Mouse (Mus musculus): ENCODE measurements at regions not wholly inside any gene's neighbourhood (a gene's known extent, or its start where the extent isn't known, plus 50 kb on each side); places are given as distances from the start of the nearest gene placed in this dataset.

DNA sequence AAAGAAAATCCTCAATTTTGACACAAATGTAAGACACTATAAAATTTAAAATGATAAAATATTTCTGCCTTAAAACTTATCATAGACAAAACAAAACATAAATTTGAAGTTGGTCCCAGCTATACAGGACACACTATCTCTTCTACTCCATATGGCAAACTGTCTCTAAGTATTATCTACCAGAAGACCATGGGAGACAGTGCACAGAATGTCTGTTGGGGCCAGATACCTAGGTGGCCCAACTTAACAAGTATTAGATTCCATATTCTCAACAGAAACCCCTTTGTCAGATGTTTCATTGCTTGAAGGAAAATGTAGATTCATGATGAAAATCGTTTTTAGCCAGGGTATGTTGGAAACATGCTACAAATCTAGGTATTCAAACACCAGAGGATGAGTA lies 779.1 kb downstream of the Hace1 start:
- no peaks in the 10 kb centered on the region for H3K36me3 ChIP-seq (ENCODE audit: control insufficient read depth, insufficient read depth, low read length)
- TF ChIP-seq POLR2A (IDR thresholded peaks at IDR 0.05; ENCODE audit: control insufficient read depth, extremely low read depth, insufficient read depth, low read length, poor library complexity) (no peak), CTCF (IDR thresholded peaks at IDR 0.05; ENCODE audit: borderline replicate concordance, control insufficient read depth, extremely low read depth, insufficient read depth, low read length, poor library complexity) (no peak)
- no peaks in the 10 kb centered on the region for H3K27me3 ChIP-seq (ENCODE audit: control insufficient read depth, insufficient read depth, low read length)
- H3K4me1 ChIP-seq (replicated peaks; ENCODE audit: control insufficient read depth, insufficient read depth, low read length), result no peaks in the 10 kb centered on the region
- no peak overlapping the region for H3K4me3 ChIP-seq (ENCODE audit: control insufficient read depth, insufficient read depth, low read length)
- DNase-seq, result no peak
- H3K27ac ChIP-seq (ENCODE audit: control insufficient read depth, insufficient read depth, low read length), result no peak overlapping the region
- WGBS, result 64% methylated on average over 1 of the region's 1 CpGs

DNA sequence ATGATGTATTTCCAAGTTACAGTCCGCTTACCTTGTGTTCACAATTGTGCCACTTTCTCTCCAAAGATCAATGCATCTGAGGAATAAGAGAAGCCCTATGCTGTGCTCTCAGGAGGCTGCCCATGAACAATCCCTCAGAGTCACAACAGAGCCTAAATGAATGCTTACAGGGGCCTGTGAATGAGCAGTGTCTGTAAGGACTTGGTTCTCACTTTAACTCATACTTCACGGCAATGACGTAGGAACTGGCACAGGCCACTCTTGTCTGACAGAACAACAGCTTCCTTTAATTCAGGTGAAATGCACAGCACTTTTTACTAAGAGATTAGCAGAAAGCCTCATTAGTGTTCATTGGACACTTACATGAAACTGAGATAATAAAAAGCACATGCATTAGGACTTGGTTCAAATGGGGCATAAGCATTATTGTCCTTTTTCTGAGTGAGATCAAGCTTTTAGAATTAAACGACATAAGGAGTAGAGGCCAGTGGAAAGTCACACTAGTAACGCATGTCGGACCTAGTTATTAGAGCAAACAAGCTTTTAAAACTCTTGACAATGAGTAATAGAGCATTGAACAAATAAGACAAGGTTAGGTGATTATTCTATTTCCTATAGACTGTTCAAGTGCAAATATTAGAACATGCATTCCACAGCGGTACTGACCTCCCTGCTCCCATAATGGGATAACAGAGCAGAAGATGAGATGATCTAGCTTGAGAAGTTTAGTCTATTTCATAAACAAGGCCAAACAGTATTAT lies 796.3 kb downstream of the Hace1 start:
- TF ChIP-seq CTCF (IDR thresholded peaks at IDR 0.05; ENCODE audit: borderline replicate concordance, control insufficient read depth, extremely low read depth, insufficient read depth, low read length, poor library complexity), result no peak
- no peak for TF ChIP-seq POLR2A (IDR thresholded peaks at IDR 0.05; ENCODE audit: control insufficient read depth, extremely low read depth, insufficient read depth, low read length, poor library complexity)
- H3K36me3 ChIP-seq (ENCODE audit: control insufficient read depth, insufficient read depth, low read length), result no peaks in the 10 kb centered on the region
- WGBS, result 89% methylated on average over 7 of the region's 7 CpGs

DNA sequence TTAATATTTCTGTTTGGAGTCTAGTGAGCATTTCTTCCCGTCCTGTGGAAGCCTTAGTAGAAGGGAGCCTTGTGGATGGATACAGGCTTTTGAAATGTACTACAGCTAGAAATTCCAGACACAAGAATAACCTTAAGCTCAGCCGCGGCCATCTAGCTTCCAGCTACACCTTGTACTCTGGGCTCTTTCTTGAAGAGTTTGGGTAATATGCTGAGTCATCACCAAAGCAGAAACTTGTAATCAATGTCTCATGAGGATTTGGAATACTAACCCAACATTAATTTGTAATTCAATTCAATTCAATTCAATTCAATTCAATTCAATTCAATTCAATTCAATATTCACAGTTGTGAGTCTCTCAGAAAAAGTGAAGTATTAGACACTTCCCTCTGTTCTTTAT lies 797.0 kb downstream of the Hace1 start:
- Histone ChIP-seq H3K36me3 (ENCODE audit: control insufficient read depth, insufficient read depth, low read length) (no peaks in the 10 kb centered on the region), H3K4me1 (replicated peaks; ENCODE audit: control insufficient read depth, insufficient read depth, low read length) (no peaks in the 10 kb centered on the region), H3K27ac (ENCODE audit: control insufficient read depth, insufficient read depth, low read length) (no peak overlapping the region), H3K4me3 (ENCODE audit: control insufficient read depth, insufficient read depth, low read length) (no peak overlapping the region), H3K27me3 (ENCODE audit: control insufficient read depth, insufficient read depth, low read length) (no peaks in the 10 kb centered on the region)
- TF ChIP-seq CTCF (IDR thresholded peaks at IDR 0.05; ENCODE audit: borderline replicate concordance, control insufficient read depth, extremely low read depth, insufficient read depth, low read length, poor library complexity) (no peak), POLR2A (IDR thresholded peaks at IDR 0.05; ENCODE audit: control insufficient read depth, extremely low read depth, insufficient read depth, low read length, poor library complexity) (no peak)
- WGBS, result 87% methylated on average over 3 of the region's 3 CpGs
- DNase-seq, result no peak

More for the DNA sequence above, 796.3 kb downstream of the Hace1 start:
- H3K27ac ChIP-seq (ENCODE audit: control insufficient read depth, insufficient read depth, low read length), result no peak overlapping the region
- no peak for DNase-seq
- no peak overlapping the region for H3K4me3 ChIP-seq (ENCODE audit: control insufficient read depth, insufficient read depth, low read length)
- H3K4me1 ChIP-seq (replicated peaks; ENCODE audit: control insufficient read depth, insufficient read depth, low read length), result no peaks in the 10 kb centered on the region
- H3K27me3 ChIP-seq (ENCODE audit: control insufficient read depth, insufficient read depth, low read length), result no peaks in the 10 kb centered on the region

DNA sequence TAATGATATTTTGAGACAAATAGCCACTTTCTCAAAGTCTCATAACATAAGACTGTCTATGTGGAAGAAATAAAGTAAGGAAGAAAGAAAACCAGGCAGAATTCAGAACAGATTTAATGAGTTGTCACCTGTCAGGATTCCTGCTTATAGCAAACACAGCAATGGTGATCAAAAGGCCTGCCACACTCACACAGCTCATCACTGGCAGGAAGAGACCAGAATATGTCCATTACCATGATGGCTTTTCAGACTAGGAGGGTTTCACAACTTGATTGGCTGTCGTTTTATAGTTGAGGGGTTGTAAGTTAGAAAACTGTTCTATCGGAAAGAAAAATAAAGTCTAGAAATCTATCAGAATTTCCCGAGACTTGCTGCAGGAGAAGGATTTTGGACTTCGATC lies 819.5 kb downstream of the Hace1 start:
- DNase-seq, result no peak
- H3K36me3 ChIP-seq (ENCODE audit: control insufficient read depth, insufficient read depth, low read length), result no peaks in the 10 kb centered on the region
- H3K27me3 ChIP-seq (ENCODE audit: control insufficient read depth, insufficient read depth, low read length), result no peaks in the 10 kb centered on the region
- no peak overlapping the region for H3K27ac ChIP-seq (ENCODE audit: control insufficient read depth, insufficient read depth, low read length)
- WGBS, result 91% methylated on average over 4 of the region's 4 CpGs
- no peaks in the 10 kb centered on the region for H3K4me1 ChIP-seq (replicated peaks; ENCODE audit: control insufficient read depth, insufficient read depth, low read length)
- TF ChIP-seq CTCF (IDR thresholded peaks at IDR 0.05; ENCODE audit: borderline replicate concordance, control insufficient read depth, extremely low read depth, insufficient read depth, low read length, poor library complexity) (no peak), POLR2A (IDR thresholded peaks at IDR 0.05; ENCODE audit: control insufficient read depth, extremely low read depth, insufficient read depth, low read length, poor library complexity) (no peak)
- H3K4me3 ChIP-seq (ENCODE audit: control insufficient read depth, insufficient read depth, low read length), result no peak overlapping the region

DNA sequence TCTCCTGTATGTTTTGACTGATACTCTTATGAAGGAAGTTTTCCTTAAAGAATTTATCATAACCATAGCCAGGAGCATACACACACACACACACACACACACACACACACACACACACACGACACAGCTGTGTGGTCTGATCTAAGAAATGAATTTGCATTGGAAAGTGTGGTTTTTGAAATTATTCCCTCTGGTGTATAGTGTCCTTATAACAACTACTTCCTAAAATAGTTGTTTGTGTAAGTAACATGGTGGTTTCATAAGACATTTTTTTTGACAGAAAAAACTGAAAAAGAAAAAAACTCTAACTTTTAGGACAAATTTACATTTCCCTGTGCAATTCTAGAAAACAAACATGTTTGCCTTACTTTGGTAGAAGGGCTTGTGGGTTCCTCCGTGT lies 826.3 kb downstream of the Hace1 start:
- TF ChIP-seq CTCF (IDR thresholded peaks at IDR 0.05; ENCODE audit: borderline replicate concordance, control insufficient read depth, extremely low read depth, insufficient read depth, low read length, poor library complexity) (no peak), POLR2A (IDR thresholded peaks at IDR 0.05; ENCODE audit: control insufficient read depth, extremely low read depth, insufficient read depth, low read length, poor library complexity) (no peak)

More for the DNA sequence above, 826.3 kb downstream of the Hace1 start:
- no peak overlapping the region for H3K4me3 ChIP-seq (ENCODE audit: control insufficient read depth, insufficient read depth, low read length)
- no peaks in the 10 kb centered on the region for H3K4me1 ChIP-seq (replicated peaks; ENCODE audit: control insufficient read depth, insufficient read depth, low read length)
- 86% methylated on average over 2 of the region's 2 CpGs for WGBS
- DNase-seq, result no peak
- no peak overlapping the region for H3K27ac ChIP-seq (ENCODE audit: control insufficient read depth, insufficient read depth, low read length)
- no peaks in the 10 kb centered on the region for H3K27me3 ChIP-seq (ENCODE audit: control insufficient read depth, insufficient read depth, low read length)
- H3K36me3 ChIP-seq (ENCODE audit: control insufficient read depth, insufficient read depth, low read length), result no peaks in the 10 kb centered on the region
